Mouse (Mus musculus): Measurements from ENCODE around the gene Nhs. TPM values are rescaled to one million over a fixed set of nuclear protein-coding genes. Genes with fewer than 3 reads are reported as not detected.

The Nhs gene
- 2.6 and 2.8 TPM in 2 replicates for polyA plus RNA-seq (2014; fragmentation: Nextera tagmentation; extraction: Ambion mirVana)

- H3K27ac ChIP-seq (ENCODE audit: low read depth, low read length): no peak within 1 kb of the TSS
- peak; percentile 88 for DNase-seq (ENCODE audit: low spot score)
- no peaks in the 10 kb centered on the region; the same call in 1 of the 2 replicates for H3K27me3 ChIP-seq (ENCODE audit: control insufficient read depth, insufficient read depth, low read length)
- peaks cover 7% of the 10 kb centered on the region; the same call in 1 of the 2 replicates for H3K4me1 ChIP-seq (ENCODE audit: control insufficient read depth, insufficient read depth, low read length)
- H3K9me3 ChIP-seq (ENCODE audit: control insufficient read depth, low read length): no peaks in the 10 kb centered on the region
- peak within 1 kb of the TSS; percentile 66 for H3K4me2 ChIP-seq (ENCODE audit: low read depth)
- ATAC-seq (ENCODE audit: insufficient read depth, low FRiP score, low TSS enrichment): peak; percentile 93
- no peaks in the 10 kb centered on the region for H3K36me3 ChIP-seq (ENCODE audit: control insufficient read depth, insufficient read depth, low read length)
- H3K9ac ChIP-seq (ENCODE audit: low read length): peak within 1 kb of the TSS; percentile 64
- H3K4me3 ChIP-seq (ENCODE audit: low read depth, low read length): peak within 1 kb of the TSS; percentile 57
- WGBS: 14% methylated on average over 53 of the region's 61 CpGs
Observed at GRCm38 (mm10) chrX:162159637-162160611, at the start of gene Nhs. Gene Nhs (minus strand): TSS chrX:162159730.

GRCm38 (mm10) chrX:162206350-162206884 is 46.9 kb upstream of the Nhs start:
- no peak overlapping the region for H3K4me3 ChIP-seq (ENCODE audit: low read depth, low read length)
- H3K9ac ChIP-seq (ENCODE audit: low read length): no peak overlapping the region
- DNase-seq (ENCODE audit: low spot score): no peak
- H3K4me1 ChIP-seq (ENCODE audit: control insufficient read depth, insufficient read depth, low read length): no peaks in the 10 kb centered on the region
- H3K9me3 ChIP-seq (ENCODE audit: control insufficient read depth, low read length): no peaks in the 10 kb centered on the region
- H3K36me3 ChIP-seq (ENCODE audit: control insufficient read depth, insufficient read depth, low read length): no peaks in the 10 kb centered on the region
- no peak for ATAC-seq (ENCODE audit: insufficient read depth, low FRiP score, low TSS enrichment)
- 84% methylated on average over 2 of the region's 2 CpGs for WGBS
- no peaks in the 10 kb centered on the region for H3K27me3 ChIP-seq (ENCODE audit: control insufficient read depth, insufficient read depth, low read length)
- no peak overlapping the region for H3K27ac ChIP-seq (ENCODE audit: low read depth, low read length)
- H3K4me2 ChIP-seq (ENCODE audit: low read depth): no peak overlapping the region

DNA sequence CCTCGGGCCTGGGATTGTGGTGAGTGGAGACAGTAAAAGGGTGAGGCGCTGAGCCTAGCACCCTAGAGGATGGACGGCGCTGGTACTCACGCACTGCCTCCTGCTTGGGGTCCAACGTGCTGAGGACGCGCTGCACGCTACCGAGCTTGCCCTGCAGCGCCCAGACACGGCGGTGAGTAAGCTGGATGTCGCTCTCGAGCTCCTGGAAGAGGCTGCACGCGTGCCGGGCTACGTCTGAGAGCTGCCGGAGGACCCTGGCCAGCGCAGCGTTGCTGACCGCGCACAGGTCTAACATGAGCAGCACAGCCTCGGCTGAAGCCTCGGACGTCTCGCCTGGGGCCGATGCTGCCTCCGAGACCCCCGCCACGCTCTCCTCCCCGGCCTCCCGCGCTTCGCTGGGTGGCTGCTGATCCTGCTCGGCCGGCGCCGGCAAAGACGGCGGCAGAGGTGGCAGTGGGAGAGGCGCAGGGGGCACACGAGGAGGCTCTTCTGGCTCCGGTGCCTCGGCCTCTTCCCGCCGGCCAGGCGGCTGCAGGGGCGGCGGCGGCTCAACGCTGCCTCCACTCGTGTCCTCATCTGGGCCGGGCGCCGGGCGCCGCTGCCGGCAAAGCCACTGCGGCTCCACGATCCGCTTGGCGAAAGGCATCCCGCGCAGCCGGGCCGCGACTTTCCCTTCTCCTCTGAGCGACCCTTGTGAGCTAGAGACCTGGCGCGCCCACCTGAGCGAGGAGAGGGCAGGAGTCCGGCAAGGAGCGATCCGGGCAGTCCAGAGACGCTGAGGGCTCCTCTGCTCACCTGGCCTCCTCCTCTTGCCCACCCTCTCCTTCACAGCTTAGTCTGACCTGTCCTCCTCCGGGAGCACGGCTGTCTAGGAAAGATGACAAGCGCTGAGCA is 540 bp downstream of the Nhs start:
- H3K4me1 ChIP-seq (ENCODE audit: control insufficient read depth, insufficient read depth, low read length): peaks cover 7% of the 10 kb centered on the region; the same call in 1 of the 2 replicates
- no peak overlapping the region for H3K27ac ChIP-seq (ENCODE audit: low read depth, low read length)
- peak overlapping the region; percentile 57 for H3K4me3 ChIP-seq (ENCODE audit: low read depth, low read length)
- peak overlapping the region; percentile 64 for H3K9ac ChIP-seq (ENCODE audit: low read length)
- ATAC-seq (ENCODE audit: insufficient read depth, low FRiP score, low TSS enrichment) (peak; percentile 49), DNase-seq (ENCODE audit: low spot score) (peak; percentile 65)
- H3K27me3 ChIP-seq (ENCODE audit: control insufficient read depth, insufficient read depth, low read length): no peaks in the 10 kb centered on the region; the same call in 1 of the 2 replicates
- peak overlapping the region; percentile 66 for H3K4me2 ChIP-seq (ENCODE audit: low read depth)
- H3K9me3 ChIP-seq (ENCODE audit: control insufficient read depth, low read length): no peaks in the 10 kb centered on the region
- 17% methylated on average over 47 of the region's 80 CpGs for WGBS
- H3K36me3 ChIP-seq (ENCODE audit: control insufficient read depth, insufficient read depth, low read length): no peaks in the 10 kb centered on the region

GRCm38 (mm10) chrX:162158142-162158541 is 1.4 kb downstream of the Nhs start:
- H3K27me3 ChIP-seq (ENCODE audit: control insufficient read depth, insufficient read depth, low read length): no peaks in the 10 kb centered on the region; the same call in 1 of the 2 replicates
- peaks cover 7% of the 10 kb centered on the region; the same call in 1 of the 2 replicates for H3K4me1 ChIP-seq (ENCODE audit: control insufficient read depth, insufficient read depth, low read length)
- DNase-seq (ENCODE audit: low spot score): no peak
- H3K36me3 ChIP-seq (ENCODE audit: control insufficient read depth, insufficient read depth, low read length): no peaks in the 10 kb centered on the region
- H3K27ac ChIP-seq (ENCODE audit: low read depth, low read length): no peak overlapping the region
- H3K4me3 ChIP-seq (ENCODE audit: low read depth, low read length): peak overlapping the region; percentile 57
- WGBS: 56% methylated on average over 5 of the region's 5 CpGs
- no peaks in the 10 kb centered on the region for H3K9me3 ChIP-seq (ENCODE audit: control insufficient read depth, low read length)
- H3K4me2 ChIP-seq (ENCODE audit: low read depth): peak overlapping the region; percentile 66
- H3K9ac ChIP-seq (ENCODE audit: low read length): no peak overlapping the region
- ATAC-seq (ENCODE audit: insufficient read depth, low FRiP score, low TSS enrichment): no peak

DNA sequence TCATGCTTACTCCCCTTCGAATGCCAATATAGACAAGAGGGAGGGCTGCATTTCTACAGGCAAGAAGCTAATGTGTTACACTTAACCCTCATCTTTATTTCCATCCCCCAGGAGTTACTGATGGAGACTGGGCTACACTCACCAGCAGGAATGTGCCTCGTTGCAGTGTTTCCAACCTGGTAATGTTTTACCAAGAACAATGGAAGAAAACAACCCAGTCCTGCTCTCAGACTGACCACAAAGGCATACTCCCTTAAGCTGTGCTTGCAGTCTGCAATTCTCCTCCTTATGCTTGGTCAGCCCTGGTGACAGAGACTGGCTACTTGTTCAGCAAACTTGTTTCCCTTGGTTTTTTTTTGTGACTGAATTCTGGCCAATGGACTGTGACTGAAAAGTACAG is 21.7 kb downstream of the Nhs start:
- 0 out of 2 replicates have a peak, but pooled peaks cover 2% of the 10 kb centered on the region for H3K27me3 ChIP-seq (ENCODE audit: control insufficient read depth, insufficient read depth, low read length)
- ATAC-seq (ENCODE audit: insufficient read depth, low FRiP score, low TSS enrichment): no peak
- 55% methylated on average over 2 of the region's 2 CpGs for WGBS

GRCm38 (mm10) chrX:162113257-162113656 is 46.3 kb downstream of the Nhs start:
- Histone ChIP-seq H3K9ac (ENCODE audit: low read length) (no peak overlapping the region), H3K36me3 (ENCODE audit: control insufficient read depth, insufficient read depth, low read length) (no peaks in the 10 kb centered on the region), H3K27ac (ENCODE audit: low read depth, low read length) (no peak overlapping the region), H3K27me3 (ENCODE audit: control insufficient read depth, insufficient read depth, low read length) (peaks cover 4% of the 10 kb centered on the region; the same call in 1 of the 2 replicates), H3K4me1 (ENCODE audit: control insufficient read depth, insufficient read depth, low read length) (no peaks in the 10 kb centered on the region), H3K4me2 (ENCODE audit: low read depth) (no peak overlapping the region), H3K9me3 (ENCODE audit: control insufficient read depth, low read length) (no peaks in the 10 kb centered on the region), H3K4me3 (ENCODE audit: low read depth, low read length) (no peak overlapping the region)
- DNase-seq (ENCODE audit: low spot score) (no peak), ATAC-seq (ENCODE audit: insufficient read depth, low FRiP score, low TSS enrichment) (no peak)
- 76% methylated on average over 5 of the region's 5 CpGs for WGBS

More for the DNA sequence above, 21.7 kb downstream of the Nhs start:
- Histone ChIP-seq H3K9ac (ENCODE audit: low read length) (no peak overlapping the region), H3K27ac (ENCODE audit: low read depth, low read length) (no peak overlapping the region), H3K4me2 (ENCODE audit: low read depth) (no peak overlapping the region), H3K36me3 (ENCODE audit: control insufficient read depth, insufficient read depth, low read length) (no peaks in the 10 kb centered on the region), H3K4me1 (ENCODE audit: control insufficient read depth, insufficient read depth, low read length) (no peaks in the 10 kb centered on the region), H3K4me3 (ENCODE audit: low read depth, low read length) (no peak overlapping the region), H3K9me3 (ENCODE audit: control insufficient read depth, low read length) (no peaks in the 10 kb centered on the region)
- no peak for DNase-seq (ENCODE audit: low spot score)

DNA sequence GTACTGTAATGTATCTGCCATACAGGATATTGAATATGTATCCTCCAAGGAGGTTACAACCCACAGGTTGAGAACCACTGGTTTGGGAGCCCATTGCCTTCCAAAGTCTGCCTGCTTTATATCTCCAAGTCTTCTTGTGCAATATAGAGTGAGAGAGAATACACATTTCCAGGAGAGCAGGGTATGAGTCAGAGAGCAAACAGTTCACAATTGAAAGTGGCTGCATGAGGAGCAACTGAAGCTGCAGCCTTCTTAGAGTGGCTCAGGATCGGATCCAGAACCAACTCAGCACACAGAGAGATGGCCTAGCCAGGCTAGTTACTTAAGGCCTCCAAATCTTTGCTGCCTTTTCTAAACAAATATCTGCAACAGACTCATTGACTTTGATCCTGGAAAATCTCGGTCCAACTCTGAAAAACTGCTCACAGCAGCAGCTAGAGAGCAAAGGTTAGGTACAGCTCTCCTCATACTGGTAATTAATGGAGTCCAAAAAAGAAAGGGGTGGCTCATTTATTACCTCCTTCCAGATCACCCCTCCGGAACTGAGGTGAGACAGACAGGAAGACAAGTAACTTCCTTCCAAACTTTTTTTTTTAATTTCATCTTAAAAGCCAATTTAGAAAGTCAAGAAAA is 56.6 kb downstream of the Nhs start:
- Histone ChIP-seq H3K4me1 (ENCODE audit: control insufficient read depth, insufficient read depth, low read length) (no peaks in the 10 kb centered on the region), H3K9me3 (ENCODE audit: control insufficient read depth, low read length) (no peaks in the 10 kb centered on the region), H3K27me3 (ENCODE audit: control insufficient read depth, insufficient read depth, low read length) (peaks cover 3% of the 10 kb centered on the region; the same call in 1 of the 2 replicates), H3K27ac (ENCODE audit: low read depth, low read length) (no peak overlapping the region), H3K4me2 (ENCODE audit: low read depth) (no peak overlapping the region), H3K36me3 (ENCODE audit: control insufficient read depth, insufficient read depth, low read length) (no peaks in the 10 kb centered on the region), H3K9ac (ENCODE audit: low read length) (no peak overlapping the region), H3K4me3 (ENCODE audit: low read depth, low read length) (no peak overlapping the region)
- ATAC-seq (ENCODE audit: insufficient read depth, low FRiP score, low TSS enrichment) (no peak), DNase-seq (ENCODE audit: low spot score) (no peak)
- 76% methylated on average over 3 of the region's 3 CpGs for WGBS

DNA sequence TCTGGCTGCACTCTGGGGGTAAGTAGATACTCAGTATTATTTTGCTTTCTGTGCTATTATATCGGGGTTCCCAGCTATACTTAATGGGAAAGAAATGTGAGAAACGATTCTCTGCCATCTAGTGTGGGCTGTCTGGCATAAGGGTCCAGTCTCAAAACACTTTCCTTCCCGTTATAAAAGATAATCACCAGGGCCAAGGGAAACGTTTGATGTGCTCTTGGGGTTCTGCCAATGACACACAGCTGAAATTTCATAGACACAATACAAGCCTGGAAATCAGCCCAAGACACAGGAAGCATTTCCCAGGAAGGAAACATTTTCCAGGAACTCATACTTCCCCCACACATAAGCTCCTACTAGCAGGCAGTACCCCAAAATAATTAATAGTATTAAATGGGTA is 61.2 kb downstream of the Nhs start:
- peaks cover 5% of the 10 kb centered on the region; the same call in 1 of the 2 replicates for H3K27me3 ChIP-seq (ENCODE audit: control insufficient read depth, insufficient read depth, low read length)
- DNase-seq (ENCODE audit: low spot score): no peak

More for the DNA sequence above, 61.2 kb downstream of the Nhs start:
- 70% methylated on average over 4 of the region's 4 CpGs for WGBS
- no peaks in the 10 kb centered on the region for H3K4me1 ChIP-seq (ENCODE audit: control insufficient read depth, insufficient read depth, low read length)
- no peak overlapping the region for H3K9ac ChIP-seq (ENCODE audit: low read length)
- H3K4me3 ChIP-seq (ENCODE audit: low read depth, low read length): no peak overlapping the region
- no peaks in the 10 kb centered on the region for H3K9me3 ChIP-seq (ENCODE audit: control insufficient read depth, low read length)
- no peak overlapping the region for H3K27ac ChIP-seq (ENCODE audit: low read depth, low read length)
- no peak for ATAC-seq (ENCODE audit: insufficient read depth, low FRiP score, low TSS enrichment)
- H3K36me3 ChIP-seq (ENCODE audit: control insufficient read depth, insufficient read depth, low read length): no peaks in the 10 kb centered on the region
- H3K4me2 ChIP-seq (ENCODE audit: low read depth): no peak overlapping the region

All from neural tube, embryonic 11.5 days (tissue).